Mouse (Mus musculus) forebrain, embryonic 16.5 days (tissue): ENCODE data around the gene Ercc1. TPM values are rescaled to one million over a fixed set of nuclear protein-coding genes. Genes with fewer than 3 reads are reported as not detected.

Source experiments
- ATAC-seq: fragments of 200-750 bp; cut with Nextera tagmentation; 2 replicates; pipeline ENCODE4 v1.8.0; 2017; ENCODE audit warnings: mild to moderate bottlenecking, moderate library complexity
- H3K27ac ChIP-seq: fragments of 300-500 bp; sonication (generic); 2 replicates; pipeline ENCODE4 v1.5.1; 2014; ENCODE audit warnings: low read length, control low read depth
- H3K27me3 ChIP-seq: fragments of 300-500 bp; sonication (generic); replicated peaks from 2 replicates; pipeline ENCODE4 v1.6.1; 2014; ENCODE audit warnings: low read length; ENCODE audit not compliant: control insufficient read depth, insufficient read depth
- H3K36me3 ChIP-seq: fragments of 300-500 bp; sonication (generic); 2 replicates; pipeline ENCODE4 v1.6.1; 2014; ENCODE audit not compliant: control insufficient read depth, insufficient read depth
- H3K4me1 ChIP-seq: fragments of 300-500 bp; sonication (generic); replicated peaks from 2 replicates; pipeline ENCODE4 v1.6.1; 2014; ENCODE audit warnings: low read length; ENCODE audit not compliant: control insufficient read depth, insufficient read depth
- H3K4me2 ChIP-seq: fragments of 300-500 bp; sonication (generic); 2 replicates; pipeline ENCODE4 v1.6.1; 2014; ENCODE audit warnings: mild to moderate bottlenecking, low read length, control low read depth
- H3K4me3 ChIP-seq: fragments of 300-500 bp; sonication (generic); replicated peaks from 2 replicates; pipeline ENCODE4 v1.5.1; 2014; ENCODE audit warnings: mild to moderate bottlenecking, low read length, control low read depth
- H3K9ac ChIP-seq: fragments of 300-500 bp; sonication (generic); replicated peaks from 2 replicates; pipeline ENCODE4 v1.6.1; 2014; ENCODE audit warnings: low read depth, low read length, control low read depth
- H3K9me3 ChIP-seq: fragments of 300-500 bp; sonication (generic); 2 replicates; pipeline ENCODE4 v1.6.1; 2016; ENCODE audit warnings: low read length; ENCODE audit not compliant: control insufficient read depth
- WGBS: fragments of 180-500 bp; shearing (Covaris S2); extraction: QIAGEN DNeasy Blood & Tissue Kit; methylation state at CpG from one replicate; pipeline ENCODE4 v1.1.7; 2014; 5-methylcytosine and 5-hydroxymethylcytosine counted together
- polyA plus RNA-seq: library from polyadenylated mRNA; unstranded; fragments of >200 nt; fragmentation: Nextera tagmentation; extraction: Ambion mirVana; gene quantifications from 2 replicates; pipeline ENCODE4 v1.2.1, GENCODE M21; 2015

The Ercc1 gene
- polyA plus RNA-seq, 1 experiment from 2014 or later, result 85.9 TPM

GRCm38 (mm10) chr7:19373367-19373766 is 28.8 kb downstream of the Ercc1 start:
- Histone ChIP-seq H3K4me2 (no peak overlapping the region), H3K27ac (no peak overlapping the region), H3K36me3 (no peaks in the 10 kb centered on the region), H3K4me1 (peaks cover 3% of the 10 kb centered on the region; the same call in 1 of the 2 replicates), H3K9me3 (no peaks in the 10 kb centered on the region), H3K9ac (no peak overlapping the region), H3K4me3 (no peak overlapping the region), H3K27me3 (no peaks in the 10 kb centered on the region)
- 90% methylated on average over 2 of the region's 2 CpGs for WGBS
- ATAC-seq, result no peak

DNA sequence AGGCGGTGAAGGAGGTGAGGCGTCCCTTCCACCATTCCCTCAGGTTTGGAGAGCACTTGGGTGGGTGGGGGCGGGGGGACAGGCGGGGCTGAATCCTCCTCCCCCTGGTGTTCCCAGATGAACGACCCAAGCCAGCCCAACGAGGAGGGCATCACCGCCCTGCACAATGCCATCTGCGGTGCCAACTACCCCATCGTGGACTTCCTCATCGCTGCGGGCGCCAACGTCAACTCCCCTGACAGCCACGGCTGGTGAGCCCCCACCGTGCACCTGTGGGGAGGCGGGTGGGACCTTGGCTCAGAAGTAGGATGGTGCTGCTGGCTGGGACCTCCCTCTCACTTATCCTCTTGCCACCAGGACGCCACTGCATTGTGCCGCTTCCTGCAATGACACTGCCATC is 30.8 kb downstream of the Ercc1 start:
- H3K36me3 ChIP-seq, result no peaks in the 10 kb centered on the region
- H3K4me2 ChIP-seq, result no peak overlapping the region
- WGBS, result 82% methylated on average over 18 of the region's 18 CpGs
- no peaks in the 10 kb centered on the region for H3K4me1 ChIP-seq
- H3K27me3 ChIP-seq, result no peaks in the 10 kb centered on the region
- H3K4me3 ChIP-seq, result no peak overlapping the region
- no peak overlapping the region for H3K27ac ChIP-seq
- H3K9me3 ChIP-seq, result no peaks in the 10 kb centered on the region
- ATAC-seq, result no peak
- H3K9ac ChIP-seq, result no peak overlapping the region

DNA sequence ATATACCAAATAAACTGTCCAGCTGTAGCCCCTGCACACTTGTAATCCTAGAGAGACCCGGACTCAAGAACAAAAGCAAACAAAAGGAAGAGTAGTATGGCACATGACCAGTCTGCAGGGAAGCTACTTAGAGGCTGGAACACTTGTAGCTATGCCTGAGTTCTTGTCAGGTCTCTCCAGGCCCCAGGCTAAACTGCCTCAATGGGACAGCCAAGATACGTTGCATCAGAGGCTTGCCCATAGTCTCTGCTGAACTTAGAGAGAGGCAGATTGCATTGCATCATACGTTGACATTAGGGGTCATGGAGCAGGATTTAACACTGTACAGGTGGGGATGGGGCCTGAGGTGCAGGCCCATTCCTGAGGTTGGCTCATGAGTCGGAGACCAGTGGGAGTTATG is 31.4 kb downstream of the Ercc1 start:
- H3K4me3 ChIP-seq, result no peak overlapping the region
- H3K9me3 ChIP-seq, result no peaks in the 10 kb centered on the region
- H3K27ac ChIP-seq, result no peak overlapping the region
- no peaks in the 10 kb centered on the region for H3K4me1 ChIP-seq
- no peak overlapping the region for H3K9ac ChIP-seq
- no peak for ATAC-seq
- H3K36me3 ChIP-seq, result no peaks in the 10 kb centered on the region
- H3K4me2 ChIP-seq, result no peak overlapping the region
- no peaks in the 10 kb centered on the region for H3K27me3 ChIP-seq
- WGBS, result 90% methylated on average over 4 of the region's 4 CpGs

- 83% methylated on average over 8 of the region's 8 CpGs for WGBS
- H3K4me3 ChIP-seq, result no peak overlapping the region
- no peak for ATAC-seq
- H3K4me2 ChIP-seq, result no peak overlapping the region
- no peak overlapping the region for H3K27ac ChIP-seq
- no peaks in the 10 kb centered on the region for H3K9me3 ChIP-seq
- no peak overlapping the region for H3K9ac ChIP-seq
- H3K4me1 ChIP-seq, result peaks cover 7% of the 10 kb centered on the region
- H3K36me3 ChIP-seq, result no peaks in the 10 kb centered on the region
- H3K27me3 ChIP-seq, result no peaks in the 10 kb centered on the region
Observed at GRCm38 (mm10) chr7:19378049-19378448, 33.5 kb downstream of the Ercc1 start.

DNA sequence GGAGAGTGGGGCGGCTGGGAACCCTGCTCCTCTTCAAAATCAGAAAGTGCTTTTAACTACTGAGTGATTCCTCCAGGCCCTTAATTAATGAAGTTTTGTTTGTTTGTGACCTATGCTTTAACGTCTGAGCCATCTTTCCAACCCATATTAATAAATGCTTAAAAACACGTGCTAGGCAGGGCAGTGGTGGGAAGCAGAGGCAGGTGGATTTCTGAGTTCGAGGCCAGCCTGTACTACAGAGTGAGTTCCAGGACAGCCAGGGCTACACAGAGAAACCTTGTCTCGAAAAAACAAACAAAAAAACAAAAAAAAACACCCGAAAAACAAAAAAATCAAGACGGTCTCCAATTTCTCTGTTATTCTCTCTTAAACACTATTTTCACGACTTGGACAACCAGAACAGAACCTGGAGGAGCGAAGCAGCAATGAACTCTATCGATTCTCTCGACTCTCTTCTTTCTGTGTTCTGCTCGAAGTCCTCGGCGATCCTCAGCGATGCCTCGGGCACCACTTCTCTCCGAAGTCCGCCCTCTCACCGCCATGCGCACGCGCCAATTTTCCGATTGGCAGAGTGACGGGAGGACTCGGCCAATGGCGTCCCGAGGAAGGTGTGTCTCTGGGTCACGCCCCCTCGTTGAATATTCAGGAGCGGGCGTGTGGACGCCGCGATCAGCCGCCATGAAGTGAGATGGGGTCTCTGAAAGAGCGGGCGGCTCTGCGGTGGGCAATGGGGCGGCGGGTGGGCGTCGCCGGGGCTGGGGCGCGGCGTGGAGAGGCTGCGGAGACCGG is 37.0 kb downstream of the Ercc1 start, which contains the start of gene Ercc2:
Ercc2 (plus strand) TSS at position 634 of the 789 bp plus-strand sequence.
- peak within 1 kb of the TSS; percentile 84 for H3K9ac ChIP-seq
- peak within 1 kb of the TSS; percentile 53 for H3K27ac ChIP-seq
- H3K9me3 ChIP-seq, result no peaks in the 10 kb centered on the region
- H3K4me3 ChIP-seq, result peak within 1 kb of the TSS; percentile 95
- WGBS, result 7% methylated on average over 46 of the region's 48 CpGs
- 0 out of 2 replicates have a peak, but pooled peaks cover 10% of the 10 kb centered on the region for H3K36me3 ChIP-seq
- H3K4me1 ChIP-seq, result peaks cover 17% of the 10 kb centered on the region
- H3K27me3 ChIP-seq, result no peaks in the 10 kb centered on the region
- ATAC-seq, result peak; percentile 97
- H3K4me2 ChIP-seq, result peak within 1 kb of the TSS; percentile 87

- Histone ChIP-seq H3K36me3 (peaks cover 15% of the 10 kb centered on the region; the same call in 1 of the 2 replicates), H3K4me1 (peaks cover 17% of the 10 kb centered on the region), H3K9ac (peak overlapping the region; percentile 84), H3K27ac (peak overlapping the region; percentile 53), H3K4me3 (peak overlapping the region; percentile 95), H3K4me2 (peak overlapping the region; percentile 87), H3K9me3 (no peaks in the 10 kb centered on the region), H3K27me3 (no peaks in the 10 kb centered on the region)
- ATAC-seq, result peak; percentile 45
- WGBS, result 0% methylated on average over 32 of the region's 37 CpGs
Observed at GRCm38 (mm10) chr7:19382166-19382541, 37.6 kb downstream of the Ercc1 start.

DNA sequence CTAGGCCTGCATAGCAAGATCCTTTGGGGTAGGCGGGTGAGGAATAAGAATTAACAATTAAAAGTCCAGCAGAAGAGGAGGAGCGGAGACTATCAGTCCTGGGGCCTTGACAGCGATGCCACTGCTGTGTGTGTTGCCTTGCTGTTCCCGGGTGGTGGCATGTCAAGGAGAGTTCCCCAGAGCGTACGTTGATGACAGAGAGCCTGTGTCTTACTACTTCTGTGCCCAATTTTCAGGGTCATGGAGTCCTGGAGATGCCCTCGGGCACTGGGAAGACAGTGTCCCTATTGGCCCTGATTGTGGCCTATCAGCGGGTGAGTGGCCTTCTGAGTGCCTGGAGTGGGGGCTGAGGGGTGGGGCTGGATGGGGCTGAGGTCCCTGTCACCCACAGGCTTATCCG is 39.1 kb downstream of the Ercc1 start:
- H3K4me3 ChIP-seq, result no peak overlapping the region
- no peak overlapping the region for H3K27ac ChIP-seq
- no peak overlapping the region for H3K9ac ChIP-seq
- peaks cover 17% of the 10 kb centered on the region for H3K4me1 ChIP-seq
- ATAC-seq, result no peak
- 89% methylated on average over 9 of the region's 9 CpGs for WGBS
- no peaks in the 10 kb centered on the region for H3K27me3 ChIP-seq
- no peaks in the 10 kb centered on the region for H3K9me3 ChIP-seq
- peaks cover 21% of the 10 kb centered on the region for H3K36me3 ChIP-seq
- H3K4me2 ChIP-seq, result peak overlapping the region; percentile 87

- Histone ChIP-seq H3K27ac (no peak overlapping the region), H3K27me3 (no peaks in the 10 kb centered on the region), H3K4me3 (no peak overlapping the region), H3K9me3 (no peaks in the 10 kb centered on the region), H3K4me2 (no peak overlapping the region), H3K4me1 (peaks cover 3% of the 10 kb centered on the region; the same call in 1 of the 2 replicates), H3K9ac (no peak overlapping the region), H3K36me3 (peaks cover 56% of the 10 kb centered on the region)
- no peak for ATAC-seq
- 65% methylated on average over 10 of the region's 10 CpGs for WGBS
Observed at GRCm38 (mm10) chr7:19388699-19389413, 44.3 kb downstream of the Ercc1 start.

DNA sequence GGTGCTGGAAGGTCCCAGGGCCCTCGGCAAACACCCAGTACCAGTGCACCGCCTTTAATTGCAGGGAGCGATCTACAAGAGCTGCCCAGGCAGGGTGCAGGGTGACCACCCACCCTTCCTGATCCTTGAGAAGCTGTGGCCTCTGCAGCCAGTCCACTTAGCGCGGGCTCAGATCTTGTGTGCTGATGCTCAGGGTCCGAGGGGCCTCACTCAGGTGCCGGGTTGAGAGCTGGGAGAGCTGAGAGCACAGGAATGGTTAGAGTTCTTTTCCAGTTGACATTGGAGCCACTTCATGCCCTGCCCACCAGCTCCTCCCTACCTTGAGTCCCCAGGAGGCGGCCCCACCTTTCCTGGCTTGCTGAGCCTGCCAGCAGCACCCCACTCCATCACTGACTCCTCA is 49.9 kb downstream of the Ercc1 start:
- no peak overlapping the region for H3K27ac ChIP-seq
- H3K27me3 ChIP-seq, result no peaks in the 10 kb centered on the region
- no peak overlapping the region for H3K4me3 ChIP-seq
- no peaks in the 10 kb centered on the region for H3K9me3 ChIP-seq
- no peak overlapping the region for H3K9ac ChIP-seq
- ATAC-seq, result no peak
- 85% methylated on average over 8 of the region's 8 CpGs for WGBS
- peaks cover 39% of the 10 kb centered on the region for H3K36me3 ChIP-seq
- no peak overlapping the region for H3K4me2 ChIP-seq
- peaks cover 3% of the 10 kb centered on the region for H3K4me1 ChIP-seq
